ENCODE assay signal across 11 mouse cellular contexts in genomic region chr4:22109410-22109809, GRCm38 (mm10).
DNase-seq lines count a peak whose midpoint lies in the region; ATAC-seq lines count a peak whose summit lies in the region.
"Had no signal": no experiment of that assay in that cellular context is flagged by ENCODE, and none has a peak within 500 bp of the region (broad histone marks: within the 10 kb centered on the region; RNA-seq: fewer than 3 reads in every experiment).

No protein-coding gene starts in this region.

- peak; percentile 90 for ATAC-seq in kidney, embryonic 14.5 days (ENCODE audit: low FRiP score, low TSS enrichment)
- peak; percentile 68 for ATAC-seq in hindbrain, embryonic 15.5 days (ENCODE audit: low FRiP score, low read depth)
- ATAC-seq in midbrain, embryonic 15.5 days (replicated peaks) = peak; percentile 34; the same call in 1 of the 2 replicates
- no peak for ATAC-seq in cerebellum, adult (ENCODE audit: insufficient number of reproducible peaks, low FRiP score, low TSS enrichment)

- H3K4me3 ChIP-seq in kidney, embryonic 14.5 days (ENCODE audit: low read length) = no peak overlapping the region
- no peak overlapping the region for H3K4me3 ChIP-seq in hindbrain, embryonic 15.5 days
- H3K4me3 ChIP-seq in midbrain, embryonic 15.5 days = no peak overlapping the region
- H3K4me3 ChIP-seq: heart, embryonic 13.5 days had no signal

- no peaks in the 10 kb centered on the region for H3K27me3 ChIP-seq in kidney, embryonic 14.5 days (ENCODE audit: control insufficient read depth, insufficient read depth, low read length)
- no peaks in the 10 kb centered on the region for H3K27me3 ChIP-seq in hindbrain, embryonic 15.5 days
- H3K27me3 ChIP-seq in midbrain, embryonic 15.5 days (replicated peaks) = no peaks in the 10 kb centered on the region
- H3K27me3 ChIP-seq: heart, embryonic 13.5 days had no signal

- no peaks in the 10 kb centered on the region for H3K4me1 ChIP-seq in kidney, embryonic 14.5 days (ENCODE audit: control insufficient read depth, insufficient read depth, low read length)
- H3K4me1 ChIP-seq in hindbrain, embryonic 15.5 days (replicated peaks) = peaks cover 11% of the 10 kb centered on the region
- peaks cover 14% of the 10 kb centered on the region; the same call in 1 of the 2 replicates for H3K4me1 ChIP-seq in midbrain, embryonic 15.5 days

- no peaks in the 10 kb centered on the region for H3K36me3 ChIP-seq in kidney, embryonic 14.5 days (ENCODE audit: control insufficient read depth, insufficient read depth, low read length)
- no peaks in the 10 kb centered on the region for H3K36me3 ChIP-seq in hindbrain, embryonic 15.5 days
- H3K36me3 ChIP-seq in midbrain, embryonic 15.5 days (replicated peaks) = no peaks in the 10 kb centered on the region
- H3K36me3 ChIP-seq: heart, embryonic 13.5 days had no signal

- H3K4me2 ChIP-seq in kidney, embryonic 14.5 days (replicated peaks; ENCODE audit: low read depth, low read length) = no peak overlapping the region
- H3K4me2 ChIP-seq in hindbrain, embryonic 15.5 days = no peak overlapping the region
- no peak overlapping the region for H3K4me2 ChIP-seq in midbrain, embryonic 15.5 days
- H3K4me2 ChIP-seq: heart, embryonic 13.5 days had no signal

- H3K9me3 ChIP-seq in kidney, embryonic 14.5 days (ENCODE audit: control insufficient read depth, low read length) = no peaks in the 10 kb centered on the region
- no peaks in the 10 kb centered on the region for H3K9me3 ChIP-seq in hindbrain, embryonic 15.5 days
- no peaks in the 10 kb centered on the region for H3K9me3 ChIP-seq in midbrain, embryonic 15.5 days
- H3K9me3 ChIP-seq: heart, embryonic 13.5 days had no signal

- H3K27ac ChIP-seq in kidney, embryonic 14.5 days (ENCODE audit: low read depth, low read length) = no peak overlapping the region
- H3K27ac ChIP-seq in hindbrain, embryonic 15.5 days (replicated peaks) = no peak overlapping the region
- H3K27ac ChIP-seq in midbrain, embryonic 15.5 days = no peak overlapping the region
- H3K27ac ChIP-seq: heart, embryonic 13.5 days had no signal

- WGBS in kidney, embryonic 14.5 days = 23% methylated on average over 6 of the region's 6 CpGs
- 34% methylated on average over 6 of the region's 6 CpGs for WGBS in hindbrain, embryonic 15.5 days
- WGBS in midbrain, embryonic 15.5 days = 22% methylated on average over 6 of the region's 6 CpGs

- no peak overlapping the region for H3K9ac ChIP-seq in kidney, embryonic 14.5 days (ENCODE audit: low read depth, low read length)
- H3K9ac ChIP-seq in hindbrain, embryonic 15.5 days = no peak overlapping the region
- H3K9ac ChIP-seq in midbrain, embryonic 15.5 days = no peak overlapping the region
- H3K9ac ChIP-seq: heart, embryonic 13.5 days had no signal

- DNase-seq in kidney, postnatal 14 days = no peak
- peak; percentile 28 for DNase-seq in NIH3T3 (ENCODE audit: low read depth)
- no peak for DNase-seq in urinary bladder, postnatal 4 days (ENCODE audit: low spot score in 2 of 2)
- DNase-seq: cerebellum, adult 9-11 months; gastrocnemius, postnatal 25 days; right cerebral cortex, adult 18-20 months had no signal
